Mouse (Mus musculus) heart, embryonic 16.5 days (tissue): ENCODE measurements around the gene Srgap1. TPM values are rescaled to one million over a fixed set of nuclear protein-coding genes. Genes with fewer than 3 reads are reported as not detected.

ENCODE experiments used
- ATAC-seq: fragments of 200-750 bp; cut with Nextera tagmentation; replicated peaks from 2 replicates; pipeline ENCODE4 v1.8.0; 2017; ENCODE audit warnings: moderate number of reproducible peaks; ENCODE audit not compliant: insufficient read depth, low FRiP score; ENCODE audit errors: extremely low read depth
- H3K27ac ChIP-seq: fragments of 300-500 bp; sonication (generic); 2 replicates; pipeline ENCODE4 v1.5.1; 2014; ENCODE audit warnings: mild to moderate bottlenecking, low read length, control low read depth, moderate library complexity
- H3K27me3 ChIP-seq: fragments of 300-500 bp; sonication (generic); 2 replicates; pipeline ENCODE4 v1.6.1; 2014; ENCODE audit warnings: low read length, mixed read lengths; ENCODE audit not compliant: control insufficient read depth, insufficient read depth
- H3K36me3 ChIP-seq: fragments of 300-500 bp; sonication (generic); 2 replicates; pipeline ENCODE4 v1.6.1; 2014; ENCODE audit not compliant: control insufficient read depth, insufficient read depth
- H3K4me1 ChIP-seq: fragments of 300-500 bp; sonication (generic); 2 replicates; pipeline ENCODE4 v1.6.1; 2014; ENCODE audit warnings: low read length, mixed read lengths; ENCODE audit not compliant: control insufficient read depth, insufficient read depth
- H3K4me2 ChIP-seq: fragments of 300-500 bp; sonication (generic); 2 replicates; pipeline ENCODE4 v1.6.1; 2014; ENCODE audit warnings: low read depth, mild to moderate bottlenecking, control low read depth, low read length
- H3K4me3 ChIP-seq: fragments of 300-500 bp; sonication (generic); 2 replicates; pipeline ENCODE4 v1.5.1; 2014; ENCODE audit warnings: mild to moderate bottlenecking, control low read depth, low read length
- H3K9ac ChIP-seq: fragments of 300-500 bp; sonication (generic); 2 replicates; pipeline ENCODE4 v1.6.1; 2014; ENCODE audit warnings: low read length, control low read depth
- H3K9me3 ChIP-seq: fragments of 300-500 bp; sonication (generic); replicated peaks from 2 replicates; pipeline ENCODE4 v1.6.1; 2016; ENCODE audit warnings: low read length; ENCODE audit not compliant: control insufficient read depth
- WGBS: fragments of 180-500 bp; shearing (Covaris S2); extraction: QIAGEN DNeasy Blood & Tissue Kit; methylation state at CpG from one replicate; pipeline ENCODE4 v1.1.7; 2014; 5-methylcytosine and 5-hydroxymethylcytosine counted together
- polyA plus RNA-seq: library from polyadenylated mRNA; unstranded; fragments of >200 nt; fragmentation: Nextera tagmentation; extraction: Ambion mirVana; gene quantifications from 2 replicates; pipeline ENCODE4 v1.2.1, GENCODE M21; 2015

Srgap1 gene
- polyA plus RNA-seq, 1 experiment from 2014 or later = 7.1 TPM

DNA sequence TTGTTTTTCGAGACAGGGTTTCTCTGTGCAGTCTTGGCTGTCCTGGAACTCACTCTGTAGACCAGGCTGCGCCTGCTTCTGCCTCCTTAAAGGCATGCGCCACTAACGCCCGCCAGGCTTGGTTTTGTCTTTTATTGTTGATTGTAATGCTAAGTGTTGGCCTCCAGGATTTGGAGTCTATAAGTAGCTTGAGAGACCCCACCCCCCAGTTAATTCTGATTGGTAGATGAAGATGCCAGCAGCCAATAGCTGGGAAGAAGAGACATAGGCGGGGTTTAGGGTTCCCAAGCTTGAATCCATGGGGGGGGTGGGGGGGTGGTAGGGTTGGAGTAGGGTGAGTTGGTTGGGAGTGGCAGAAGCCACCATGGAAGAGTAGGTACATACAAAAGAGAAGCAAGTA is 147.4 kb downstream of the Srgap1 start:
- ATAC-seq = no peak
- Histone ChIP-seq H3K9ac (no peak overlapping the region), H3K9me3 (no peaks in the 10 kb centered on the region), H3K4me2 (no peak overlapping the region), H3K4me3 (no peak overlapping the region), H3K36me3 (no peaks in the 10 kb centered on the region), H3K27me3 (no peaks in the 10 kb centered on the region), H3K27ac (no peak overlapping the region), H3K4me1 (no peaks in the 10 kb centered on the region)
- 88% methylated on average over 6 of the region's 6 CpGs for WGBS

DNA sequence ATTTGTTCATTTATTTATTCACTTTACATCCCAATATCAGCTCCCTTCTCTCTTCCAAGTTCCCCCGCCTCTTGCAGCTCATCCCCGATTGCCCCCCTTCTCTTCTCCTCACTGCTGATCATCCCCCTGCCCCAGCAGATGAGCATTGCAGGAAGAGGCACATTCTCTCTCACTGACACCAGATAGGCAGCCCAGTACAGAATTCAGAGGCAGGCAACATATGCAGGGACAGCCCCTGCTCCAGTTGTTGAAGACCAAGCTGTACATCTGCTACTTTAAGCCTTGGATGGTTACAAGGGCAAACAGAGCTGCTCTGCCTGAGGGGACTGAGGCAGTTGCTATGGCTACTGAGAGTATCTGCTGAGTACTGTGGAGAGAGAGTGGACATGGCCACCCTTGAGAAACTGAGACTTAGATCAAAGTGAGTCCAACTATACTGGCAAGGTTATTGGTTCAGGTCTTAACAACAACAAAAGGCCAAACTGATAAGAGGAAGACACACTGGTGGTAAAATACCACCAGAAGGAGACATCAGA is 149.2 kb downstream of the Srgap1 start:
- Histone ChIP-seq H3K9ac (no peak overlapping the region), H3K4me2 (no peak overlapping the region), H3K27ac (no peak overlapping the region), H3K4me3 (no peak overlapping the region), H3K4me1 (no peaks in the 10 kb centered on the region), H3K27me3 (no peaks in the 10 kb centered on the region), H3K9me3 (no peaks in the 10 kb centered on the region), H3K36me3 (no peaks in the 10 kb centered on the region)
- 93% methylated on average over 2 of the region's 2 CpGs for WGBS
- no peak for ATAC-seq

DNA sequence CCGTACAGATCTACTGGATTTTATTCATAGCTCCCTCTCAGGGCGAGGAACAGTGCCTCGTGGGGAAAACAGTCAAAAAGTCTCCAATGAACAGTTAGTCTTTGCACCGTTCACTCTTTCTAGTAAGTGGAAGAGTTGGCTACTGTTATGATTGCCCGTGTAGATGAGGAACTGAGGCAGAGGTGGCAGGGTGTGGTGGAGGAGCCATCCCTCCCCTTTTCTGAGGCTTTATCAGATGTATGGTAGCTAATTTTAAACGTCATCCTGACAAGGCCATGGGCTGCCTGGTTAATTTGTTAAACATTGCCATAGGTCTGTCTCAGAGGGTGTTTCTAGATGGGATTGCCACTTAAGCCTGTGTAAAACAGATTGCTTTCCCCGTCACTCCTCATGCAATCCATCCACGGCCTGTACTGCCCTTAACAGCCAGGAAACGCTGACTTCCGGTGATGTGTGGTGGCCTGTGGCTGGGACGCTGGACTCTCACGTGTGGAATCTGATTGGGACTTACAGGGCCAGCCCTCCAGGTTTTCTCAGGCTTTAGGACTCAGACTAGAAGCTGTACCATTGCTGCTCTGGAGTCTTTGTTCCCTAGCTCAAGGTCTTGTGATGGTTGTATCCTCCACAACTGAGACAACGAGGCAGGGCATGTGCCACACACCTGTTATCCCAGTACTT is 155.6 kb downstream of the Srgap1 start:
- Histone ChIP-seq H3K4me3 (no peak overlapping the region), H3K36me3 (no peaks in the 10 kb centered on the region), H3K9me3 (no peaks in the 10 kb centered on the region), H3K27me3 (no peaks in the 10 kb centered on the region), H3K4me2 (no peak overlapping the region), H3K27ac (no peak overlapping the region), H3K9ac (no peak overlapping the region), H3K4me1 (peaks cover 10% of the 10 kb centered on the region)
- WGBS = 53% methylated on average over 13 of the region's 13 CpGs
- no peak for ATAC-seq

DNA sequence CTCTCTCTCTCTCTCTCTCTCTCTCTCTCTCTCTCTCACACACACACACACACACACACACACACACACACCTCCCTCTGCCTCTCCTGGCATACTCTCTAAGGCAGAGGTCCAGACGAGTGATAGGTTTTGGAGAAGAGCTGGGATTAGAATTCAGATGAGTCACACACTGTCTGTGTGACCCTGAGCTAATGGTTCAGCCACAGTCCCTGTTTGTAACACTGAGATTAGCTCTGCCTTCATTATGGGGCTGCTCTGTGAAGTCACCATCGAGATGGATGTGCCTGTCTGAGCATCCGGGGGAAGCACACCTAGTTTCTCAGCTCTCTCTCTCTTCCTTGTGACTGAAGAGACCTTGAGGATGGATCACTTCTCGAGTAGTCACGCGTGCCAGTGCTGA is 157.1 kb downstream of the Srgap1 start:
- no peak overlapping the region for H3K9ac ChIP-seq
- H3K27ac ChIP-seq = no peak overlapping the region
- no peaks in the 10 kb centered on the region for H3K9me3 ChIP-seq
- H3K36me3 ChIP-seq = no peaks in the 10 kb centered on the region
- peaks cover 21% of the 10 kb centered on the region for H3K4me1 ChIP-seq
- WGBS = 68% methylated on average over 6 of the region's 6 CpGs
- H3K4me2 ChIP-seq = no peak overlapping the region
- no peaks in the 10 kb centered on the region for H3K27me3 ChIP-seq
- ATAC-seq = no peak
- H3K4me3 ChIP-seq = no peak overlapping the region

DNA sequence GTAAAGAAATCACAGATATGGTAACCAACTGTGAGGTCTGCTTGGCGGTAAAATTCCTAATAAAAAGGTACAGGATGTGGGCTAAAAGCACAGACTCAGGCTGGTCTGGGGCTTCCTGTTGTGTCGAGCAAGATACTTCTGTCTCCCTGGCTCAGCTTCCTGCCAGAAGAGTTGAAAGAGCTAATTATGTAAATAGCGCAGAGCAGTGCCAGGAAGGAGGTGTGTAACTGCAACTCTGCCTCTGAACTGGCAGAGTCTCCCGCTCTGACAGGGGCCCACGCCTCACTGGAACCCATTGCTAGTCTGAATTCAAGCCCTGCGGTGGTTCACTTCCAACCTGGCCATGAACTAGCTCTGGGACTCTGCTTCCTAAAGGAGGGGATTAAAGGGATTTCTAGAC is 160.3 kb downstream of the Srgap1 start:
- WGBS = 29% methylated on average over 6 of the region's 6 CpGs
- H3K9me3 ChIP-seq = no peaks in the 10 kb centered on the region
- H3K27ac ChIP-seq = no peak overlapping the region
- H3K4me3 ChIP-seq = no peak overlapping the region
- H3K9ac ChIP-seq = no peak overlapping the region
- H3K36me3 ChIP-seq = no peaks in the 10 kb centered on the region
- no peak overlapping the region for H3K4me2 ChIP-seq
- no peaks in the 10 kb centered on the region for H3K27me3 ChIP-seq
- peaks cover 21% of the 10 kb centered on the region for H3K4me1 ChIP-seq
- ATAC-seq = peak; percentile 73

DNA sequence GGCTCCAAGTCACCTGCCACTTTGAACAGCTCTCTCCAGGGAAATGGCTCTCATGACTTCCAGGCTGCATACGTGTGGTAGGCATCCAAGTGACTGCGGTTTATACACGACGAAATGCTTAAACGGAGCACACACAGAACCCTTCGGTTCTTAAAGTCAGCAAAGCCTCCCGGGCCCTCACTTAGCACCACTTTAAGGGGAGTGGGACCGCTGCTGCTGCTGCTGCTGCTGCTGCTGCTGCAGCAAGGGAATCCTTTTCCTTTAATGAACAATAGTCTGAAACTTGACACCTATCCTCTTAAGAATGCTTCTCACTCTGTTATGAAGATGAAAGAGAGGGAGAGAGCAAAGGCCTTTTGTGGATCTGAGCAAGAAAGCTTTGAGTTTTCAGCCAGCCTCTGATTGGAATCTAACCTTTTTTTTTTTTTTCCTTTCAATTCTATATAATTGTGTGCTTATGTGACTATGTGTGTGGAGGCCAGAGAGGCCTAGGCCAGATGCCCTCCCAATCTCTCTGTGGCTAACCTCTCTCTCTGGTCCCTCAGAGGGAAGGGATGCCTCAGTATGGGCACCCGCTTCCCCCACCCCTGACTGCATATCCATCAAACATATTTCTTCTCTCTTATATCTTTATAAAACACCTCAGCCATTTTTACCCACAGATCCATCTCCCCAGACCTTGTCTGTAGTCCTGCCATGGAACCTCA is 161.4 kb downstream of the Srgap1 start:
- no peak for ATAC-seq
- Histone ChIP-seq H3K9me3 (no peaks in the 10 kb centered on the region), H3K4me1 (peaks cover 17% of the 10 kb centered on the region), H3K36me3 (no peaks in the 10 kb centered on the region), H3K27me3 (no peaks in the 10 kb centered on the region), H3K9ac (no peak overlapping the region), H3K27ac (no peak overlapping the region), H3K4me3 (no peak overlapping the region), H3K4me2 (no peak overlapping the region)
- WGBS = 28% methylated on average over 9 of the region's 9 CpGs

DNA sequence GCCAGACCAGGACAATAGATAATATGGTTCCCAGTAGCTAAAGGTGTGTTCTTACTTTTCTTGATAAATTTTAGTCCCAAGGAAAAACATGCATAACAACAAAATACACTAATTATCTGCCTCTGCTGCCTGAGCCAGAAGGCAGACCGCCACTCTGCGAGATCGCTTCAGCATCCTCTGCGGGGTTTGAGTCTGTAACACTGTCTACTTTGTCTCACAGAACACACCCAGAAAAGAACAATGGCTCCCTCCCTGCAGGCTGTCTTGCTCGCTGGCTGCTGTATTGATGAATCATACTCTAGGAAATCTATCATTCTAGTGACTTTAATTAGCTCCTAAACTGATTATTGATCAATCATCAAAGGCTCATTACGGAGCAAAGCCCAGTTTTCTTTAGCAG is 164.7 kb downstream of the Srgap1 start:
- WGBS = 80% methylated on average over 6 of the region's 6 CpGs
- Histone ChIP-seq H3K9ac (no peak overlapping the region), H3K27ac (no peak overlapping the region), H3K36me3 (no peaks in the 10 kb centered on the region), H3K9me3 (no peaks in the 10 kb centered on the region), H3K4me3 (no peak overlapping the region), H3K27me3 (no peaks in the 10 kb centered on the region), H3K4me1 (peaks cover 28% of the 10 kb centered on the region), H3K4me2 (no peak overlapping the region)
- ATAC-seq = no peak

DNA sequence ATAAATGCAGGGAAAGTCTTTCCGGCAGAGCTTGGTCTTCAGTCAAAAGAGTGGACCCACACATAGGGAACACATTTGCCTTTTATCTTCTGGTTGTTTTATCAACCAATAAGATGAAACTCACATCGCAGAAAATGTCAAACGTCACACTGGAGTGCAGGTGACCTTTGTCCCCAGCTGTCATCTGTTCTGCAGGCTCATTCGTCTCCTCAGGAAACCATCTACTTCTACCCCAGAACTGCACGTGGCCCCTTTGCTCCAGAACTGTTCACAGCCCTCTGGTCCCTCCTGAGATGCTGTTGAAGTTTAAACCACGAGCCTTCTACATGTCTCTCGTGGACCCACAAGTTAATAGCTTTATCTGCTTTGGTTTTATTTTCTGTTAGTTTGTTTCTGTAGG is 168.3 kb downstream of the Srgap1 start:
- Histone ChIP-seq H3K4me3 (no peak overlapping the region), H3K27me3 (no peaks in the 10 kb centered on the region), H3K9me3 (no peaks in the 10 kb centered on the region), H3K27ac (no peak overlapping the region), H3K36me3 (no peaks in the 10 kb centered on the region), H3K9ac (no peak overlapping the region), H3K4me2 (no peak overlapping the region), H3K4me1 (peaks cover 14% of the 10 kb centered on the region)
- 52% methylated on average over 7 of the region's 7 CpGs for WGBS
- no peak for ATAC-seq

DNA sequence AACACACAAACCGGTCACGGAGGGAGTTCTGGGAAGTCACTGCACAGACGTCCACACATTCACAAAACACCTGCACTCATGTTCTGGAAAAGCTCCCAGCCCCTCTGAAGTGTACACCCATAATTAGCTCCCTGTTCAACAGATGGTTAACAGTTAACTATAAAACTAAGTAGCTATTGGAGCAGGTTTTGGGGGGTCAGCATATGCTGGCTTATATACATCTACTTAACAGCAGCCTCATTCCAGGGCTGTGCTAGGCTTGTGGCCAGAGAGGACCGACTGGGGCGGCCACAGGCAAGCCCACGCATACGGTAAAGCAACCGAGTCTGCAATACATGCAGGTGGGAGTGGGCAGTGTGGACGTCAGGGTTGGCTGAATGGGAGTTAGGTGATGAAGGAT is 169.2 kb downstream of the Srgap1 start:
- Histone ChIP-seq H3K4me3 (no peak overlapping the region), H3K36me3 (no peaks in the 10 kb centered on the region), H3K4me2 (no peak overlapping the region), H3K27me3 (no peaks in the 10 kb centered on the region), H3K4me1 (peaks cover 14% of the 10 kb centered on the region), H3K27ac (no peak overlapping the region), H3K9me3 (no peaks in the 10 kb centered on the region), H3K9ac (no peak overlapping the region)
- 58% methylated on average over 9 of the region's 9 CpGs for WGBS
- peak; percentile 41; the same call in 1 of the 2 replicates for ATAC-seq
